Mouse (Mus musculus): Measurements from ENCODE around the gene Sfrp5. TPM values are rescaled to one million over a fixed set of nuclear protein-coding genes. Genes with fewer than 3 reads are reported as not detected.
A peak's percentile ranks its signal among the peaks of the same experiment; 100 is the strongest.

Sfrp5 gene
- polyA plus RNA-seq, 1 experiment: not detected

GRCm38 (mm10) chr19:42157493-42158237 is 44.4 kb downstream of the Sfrp5 start:
- H3K27ac ChIP-seq (ENCODE audit: insufficient read depth, low read length): no peak overlapping the region
- no peak overlapping the region for H3K4me3 ChIP-seq (ENCODE audit: insufficient read depth, low read length)
- no peaks in the 10 kb centered on the region for H3K4me1 ChIP-seq (ENCODE audit: control insufficient read depth, insufficient read depth, low read length)
- no peak for TF ChIP-seq CTCF (IDR thresholded peaks at IDR 0.05; ENCODE audit: borderline replicate concordance, insufficient read depth, low read length)
- no peak for TF ChIP-seq POLR2A (IDR thresholded peaks at IDR 0.05; ENCODE audit: low read depth, low read length)

GRCm38 (mm10) chr19:42151990-42152389 is 50.1 kb downstream of the Sfrp5 start:
- Histone ChIP-seq H3K4me1 (ENCODE audit: control insufficient read depth, insufficient read depth, low read length) (peaks cover 15% of the 10 kb centered on the region; the same call in 1 of the 2 replicates), H3K27ac (ENCODE audit: insufficient read depth, low read length) (no peak overlapping the region), H3K4me3 (ENCODE audit: insufficient read depth, low read length) (no peak overlapping the region)
- TF ChIP-seq CTCF (IDR thresholded peaks at IDR 0.05; ENCODE audit: borderline replicate concordance, insufficient read depth, low read length) (peak; percentile 35; the same call in 1 of the 2 replicates), POLR2A (IDR thresholded peaks at IDR 0.05; ENCODE audit: low read depth, low read length) (0 out of 2 replicates have a peak, but pooled peaks have one; percentile 2)

- Histone ChIP-seq H3K27ac (ENCODE audit: insufficient read depth, low read length) (peak overlapping the region; percentile 79; the same call in 1 of the 2 replicates), H3K4me3 (ENCODE audit: insufficient read depth, low read length) (peak overlapping the region; percentile 71), H3K4me1 (ENCODE audit: control insufficient read depth, insufficient read depth, low read length) (peaks cover 20% of the 10 kb centered on the region; the same call in 1 of the 2 replicates)
- TF ChIP-seq POLR2A (IDR thresholded peaks at IDR 0.05; ENCODE audit: low read depth, low read length) (peak; percentile 73), CTCF (IDR thresholded peaks at IDR 0.05; ENCODE audit: borderline replicate concordance, insufficient read depth, low read length) (no peak)
These were observed 53.5 kb downstream of the Sfrp5 start for GRCm38 (mm10) chr19:42148569-42148860.

Other genes with a start within 250 kb of the Sfrp5 start
- gene Mms19, start 221.1 kb downstream of the Sfrp5 start, polyA plus RNA-seq (2011; ENCODE audit: insufficient read length, low read depth, missing spikeins): 53.2 and 54.2 TPM in 2 replicates
- gene Ubtd1, start 220.5 kb downstream of the Sfrp5 start, polyA plus RNA-seq (2011; ENCODE audit: insufficient read length, low read depth, missing spikeins): 29.8 and 39.5 TPM in 2 replicates
- gene Ankrd2, start 166.3 kb downstream of the Sfrp5 start, polyA plus RNA-seq (2011; ENCODE audit: insufficient read length, low read depth, missing spikeins): not detected in 2 replicates
- gene Hoga1, start 156.6 kb downstream of the Sfrp5 start, polyA plus RNA-seq (2011; ENCODE audit: insufficient read length, low read depth, missing spikeins): 1.3 and 1.7 TPM in 2 replicates
- 0.51 TPM in 1 of 2 replicates, not detected in the other for gene 4933411K16Rik, start 150.0 kb downstream of the Sfrp5 start, polyA plus RNA-seq (2011; ENCODE audit: insufficient read length, low read depth, missing spikeins)
- 8.2 and 9.6 TPM in 2 replicates for gene Morn4, start 115.9 kb downstream of the Sfrp5 start, polyA plus RNA-seq (2011; ENCODE audit: insufficient read length, low read depth, missing spikeins)
- gene Pi4k2a, start 111.8 kb downstream of the Sfrp5 start, polyA plus RNA-seq (2011; ENCODE audit: insufficient read length, low read depth, missing spikeins): 25.6 and 27.7 TPM in 2 replicates
- gene Avpi1, start 73.2 kb downstream of the Sfrp5 start, polyA plus RNA-seq (2011; ENCODE audit: insufficient read length, low read depth, missing spikeins): 18.4 TPM in 2 replicates
- gene Marveld1, start 54.9 kb downstream of the Sfrp5 start, polyA plus RNA-seq (2011; ENCODE audit: insufficient read length, low read depth, missing spikeins): 64.5 and 68.2 TPM in 2 replicates
- 13.3 and 15.4 TPM in 2 replicates for gene Zfyve27, start 38.3 kb downstream of the Sfrp5 start, polyA plus RNA-seq (2011; ENCODE audit: insufficient read length, low read depth, missing spikeins)
- not detected in 2 replicates for gene Golga7b, start 45.3 kb upstream of the Sfrp5 start, polyA plus RNA-seq (2011; ENCODE audit: insufficient read length, low read depth, missing spikeins)
- gene Crtac1, start 229.5 kb upstream of the Sfrp5 start, polyA plus RNA-seq (2011; ENCODE audit: insufficient read length, low read depth, missing spikeins): not detected in 2 replicates

Measured in embryonic fibroblast, embryonic 13.5 days (primary cell).